Mouse (Mus musculus): Measurements from ENCODE around the gene Mocs3.

Gene Mocs3

DNA sequence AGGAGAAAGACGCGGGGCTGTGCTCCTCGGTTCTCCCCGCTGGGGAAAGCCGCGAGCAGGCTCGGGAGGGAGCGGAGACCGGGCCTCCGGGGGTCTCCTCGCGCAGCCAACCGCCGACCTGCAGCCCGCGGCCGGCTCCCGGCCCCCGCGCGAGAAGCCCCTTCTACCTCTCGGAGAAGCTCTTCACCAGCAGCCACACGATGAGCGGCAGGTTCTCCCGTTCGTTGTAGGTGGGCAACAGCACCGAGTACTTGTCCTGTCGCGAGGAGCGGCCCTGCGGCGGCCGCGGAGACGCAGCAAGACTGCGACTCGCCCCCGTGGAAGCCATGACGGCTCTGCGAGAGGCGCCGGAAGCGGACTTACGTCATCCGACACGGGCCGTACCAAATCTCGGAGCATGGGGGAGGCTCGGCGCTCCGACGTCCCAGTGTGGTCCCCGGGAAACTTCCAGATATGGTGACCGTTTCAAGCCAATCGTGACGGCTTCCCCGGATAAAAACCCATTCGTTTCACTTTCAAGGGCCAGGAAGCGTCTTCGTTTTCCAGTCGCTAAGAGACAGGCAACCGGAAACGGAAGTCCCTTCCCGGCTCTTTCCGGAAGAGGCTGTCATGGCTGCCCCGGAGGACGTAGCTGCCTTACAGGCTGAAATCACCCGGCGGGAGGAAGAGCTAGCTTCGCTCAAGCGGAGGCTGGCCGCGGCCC, at the start of gene Mocs3, which contains the start of the genes Gm20716 and Dpm1:
Gene Mocs3, plus strand, starts transcription at position 597 of the 703 bp plus-strand sequence.
Gene Gm20716, minus strand, starts transcription at position 339 of the 703 bp plus-strand sequence.
Gene Dpm1, minus strand, starts transcription at position 566 of the 703 bp plus-strand sequence.
- peak; percentile 87 for DNase-seq

DNA sequence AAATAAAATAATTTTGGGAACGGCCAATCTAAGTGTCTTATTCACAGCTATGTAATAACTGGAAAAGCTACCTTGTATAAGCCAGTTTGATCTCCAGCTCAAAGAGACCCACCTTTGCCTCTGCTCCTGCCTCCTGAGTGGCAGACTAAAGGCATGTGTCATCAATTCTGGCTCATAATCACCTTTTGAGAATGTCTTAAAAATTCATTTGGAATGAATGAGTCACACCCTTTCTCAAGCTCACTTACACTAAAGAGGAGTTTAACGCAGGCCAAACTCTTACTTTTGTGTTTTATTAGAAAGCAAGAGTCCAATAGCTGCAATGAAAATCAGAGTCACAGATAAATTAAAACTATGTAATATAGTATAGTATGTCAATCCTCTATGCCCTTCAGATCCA, 38.6 kb upstream of the Mocs3 start:
- no peak for DNase-seq

DNA sequence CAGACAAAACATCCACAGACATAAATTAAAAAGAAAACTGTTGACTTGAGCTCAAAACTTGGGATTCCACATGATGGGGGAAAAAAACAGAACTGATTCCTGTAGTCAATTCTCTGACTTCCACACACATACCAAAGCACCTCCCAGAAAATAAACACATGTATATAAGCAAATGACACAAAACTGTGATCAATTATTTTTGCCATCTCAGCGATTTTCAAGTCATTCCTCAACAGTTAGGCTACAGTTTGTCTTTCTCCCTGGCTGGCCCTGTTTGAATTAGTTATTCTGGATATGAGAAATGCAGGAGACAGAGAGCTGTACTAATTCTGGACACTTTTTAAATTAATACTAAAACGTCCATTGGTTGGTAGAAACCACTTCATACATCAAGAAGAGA, 36.7 kb upstream of the Mocs3 start:
- DNase-seq = no peak

DNA sequence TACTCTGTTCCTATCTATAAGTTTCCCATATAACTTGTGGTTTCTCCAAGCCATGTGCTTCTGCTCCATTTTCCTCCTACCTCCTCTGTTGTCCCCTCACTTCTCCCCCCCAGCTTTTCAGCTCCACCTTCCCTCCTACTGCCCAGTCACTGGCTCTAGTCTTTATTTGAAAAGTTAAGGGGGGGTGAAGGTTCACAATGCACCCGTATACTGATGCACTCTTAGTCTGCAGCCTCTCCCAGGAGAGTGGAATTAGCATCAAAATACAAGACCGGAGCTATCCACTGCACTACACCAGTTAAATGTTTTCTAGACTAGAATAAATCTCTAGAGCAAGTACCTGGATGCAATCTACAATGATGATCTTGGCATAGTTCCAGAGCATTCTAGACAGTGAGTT, 34.7 kb upstream of the Mocs3 start:
- no peak for DNase-seq

DNA sequence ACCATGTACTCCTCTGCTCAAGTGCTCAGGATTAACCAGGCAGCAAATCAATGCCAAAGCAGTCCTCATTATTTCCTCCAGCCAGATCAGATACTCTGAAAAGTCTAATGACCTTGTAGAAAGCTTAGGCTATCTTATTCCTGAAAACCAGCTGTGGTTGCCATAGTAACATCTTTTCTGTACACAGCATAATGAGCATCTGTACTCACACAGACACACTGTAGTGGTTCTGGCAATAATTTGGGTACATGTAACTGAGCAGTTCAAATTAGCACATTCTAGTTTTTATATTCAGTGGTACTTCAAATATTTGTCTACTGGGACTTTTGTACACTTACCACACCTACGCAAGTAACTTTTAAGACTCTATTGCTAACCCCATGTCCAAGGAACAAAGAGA, 32.0 kb upstream of the Mocs3 start:
- DNase-seq = no peak

DNA sequence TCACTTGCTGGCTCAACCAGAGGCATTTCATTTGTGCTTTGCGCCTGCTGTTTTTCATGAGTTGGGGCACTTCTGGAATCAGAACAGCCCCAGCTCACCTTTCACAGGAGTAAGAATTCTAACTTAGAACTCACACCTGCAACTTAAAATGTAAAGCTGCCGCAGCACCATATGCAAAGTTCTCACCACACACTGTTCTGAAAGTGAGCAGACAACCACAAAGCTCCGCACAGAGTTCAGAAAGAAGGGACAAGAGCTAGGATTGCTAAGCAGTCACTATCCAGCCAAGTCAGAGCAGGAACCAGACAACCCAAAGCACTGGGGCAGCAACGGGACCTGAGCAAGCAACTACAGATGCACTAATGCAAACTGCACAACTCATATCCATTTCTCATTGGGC, 30.9 kb upstream of the Mocs3 start:
- DNase-seq = no peak

DNA sequence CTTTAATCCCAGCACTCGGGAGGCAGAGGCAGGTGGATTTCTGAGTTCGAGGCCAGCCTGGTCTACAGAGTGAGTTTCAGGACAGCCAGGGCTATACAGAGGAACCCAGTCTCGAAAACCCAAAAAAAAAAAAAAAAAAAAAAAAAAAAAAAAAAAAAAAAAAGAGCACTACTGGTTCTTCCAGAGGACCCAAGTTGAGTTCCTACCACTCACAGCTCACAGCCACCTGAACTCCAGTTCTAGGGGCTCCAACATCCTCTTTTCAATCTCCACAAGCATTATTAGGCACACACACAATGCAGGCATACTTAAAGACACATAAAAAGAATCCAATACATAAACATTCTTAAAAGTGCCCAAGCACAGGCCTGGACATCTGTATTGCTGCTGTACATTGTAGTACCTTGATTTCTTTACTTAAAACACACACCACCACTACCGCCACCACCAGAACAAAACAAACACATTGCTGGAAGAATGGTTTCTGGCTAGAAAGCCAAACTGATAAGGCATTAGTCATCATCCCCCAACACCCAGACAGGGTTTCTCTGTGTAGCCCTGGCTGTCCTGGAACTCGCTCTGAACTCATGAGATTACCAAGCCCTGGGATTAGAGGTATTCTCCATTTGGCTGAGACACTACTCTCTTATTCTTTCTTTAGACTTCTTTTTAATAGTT, 30.3 kb upstream of the Mocs3 start:
- no peak for DNase-seq

DNA sequence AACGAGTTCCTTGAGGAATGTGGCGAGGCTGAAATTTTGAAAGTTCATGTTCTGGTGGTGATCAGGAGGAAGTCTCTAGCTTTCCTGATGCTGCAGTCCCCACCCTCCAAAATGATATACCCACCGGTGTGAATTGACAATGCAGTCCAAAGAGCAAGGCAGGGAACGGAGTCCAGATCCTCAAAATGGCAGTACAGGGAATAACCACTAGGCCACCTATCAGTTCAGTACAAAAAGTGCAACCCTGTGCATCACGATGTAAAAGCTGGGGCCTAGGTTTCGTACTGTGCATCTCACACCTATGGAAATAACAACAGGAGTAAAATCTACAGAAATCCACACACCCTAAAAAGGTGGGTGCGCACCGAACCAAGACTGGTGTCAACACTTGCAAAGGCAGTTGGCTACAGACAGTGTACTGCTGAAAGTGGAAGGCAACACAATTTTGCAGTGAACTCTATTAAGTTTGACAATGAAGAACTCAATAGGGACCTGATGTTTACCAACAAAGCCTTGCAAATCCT, 25.9 kb upstream of the Mocs3 start:
- DNase-seq = no peak

DNA sequence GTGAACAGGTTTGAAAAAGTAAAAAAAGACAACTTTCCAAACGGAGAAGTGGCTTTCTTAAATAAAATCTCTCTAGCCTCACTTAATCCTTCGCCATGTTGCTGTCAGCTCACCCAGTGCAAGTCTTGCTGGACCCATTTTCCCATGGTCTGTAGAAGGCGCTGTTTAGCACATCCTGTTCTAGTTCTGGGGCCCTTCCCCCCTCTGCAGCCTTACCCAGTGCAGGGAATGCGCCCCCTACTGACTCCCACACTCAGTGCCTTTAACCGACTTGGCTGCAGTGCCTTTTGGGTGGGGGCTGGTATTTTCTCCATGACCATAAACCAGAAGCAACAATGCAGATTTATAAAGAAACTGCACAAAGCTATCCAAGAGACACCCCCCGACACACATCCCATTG, 25.2 kb upstream of the Mocs3 start:
- peak; percentile 95 for DNase-seq

DNA sequence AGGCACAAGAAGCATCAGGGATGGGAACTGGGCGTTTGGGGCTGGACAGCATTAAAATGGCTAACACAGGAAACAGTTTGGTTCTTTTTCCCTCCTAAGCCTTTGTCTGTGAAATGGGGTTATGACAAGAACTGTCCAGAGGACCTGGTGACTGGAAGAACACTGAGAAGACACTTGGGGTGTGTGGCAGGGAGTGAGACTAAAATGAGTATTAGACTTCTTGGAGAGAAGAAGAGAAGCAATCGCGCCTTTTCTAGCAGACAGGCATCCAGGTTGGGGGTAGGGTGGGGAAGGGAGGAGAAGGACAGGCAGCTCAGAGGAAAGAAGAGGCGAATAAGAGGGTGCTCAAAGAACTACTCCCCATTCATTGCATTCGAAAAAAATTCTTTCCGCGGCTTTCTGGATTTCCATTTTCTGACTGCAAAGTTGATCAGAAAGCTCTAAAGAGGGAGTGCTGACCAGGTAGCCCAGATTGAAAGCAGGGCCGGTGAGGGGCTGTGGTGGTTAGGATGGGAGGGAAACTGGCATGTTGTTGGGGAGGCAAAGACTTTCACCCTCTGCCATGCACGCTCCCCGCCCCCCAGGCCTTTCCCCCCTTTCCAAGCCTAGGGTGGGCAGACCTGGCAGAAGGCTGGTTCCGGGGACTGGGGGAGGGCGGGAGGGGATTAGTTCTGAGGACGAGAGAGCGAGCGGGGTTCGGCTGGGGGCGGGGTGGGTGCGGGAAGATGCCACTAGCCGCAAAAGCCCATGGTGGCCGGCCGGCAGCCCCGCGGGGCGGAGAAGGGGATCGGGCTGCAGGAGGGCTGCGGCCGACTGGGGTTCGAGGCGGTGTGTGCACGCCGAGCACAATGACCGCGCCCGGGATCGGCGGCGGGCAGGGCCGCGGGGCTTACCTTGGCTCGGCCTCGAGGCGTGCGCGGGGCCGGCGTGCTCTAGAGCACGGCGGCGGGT, 24.5 kb upstream of the Mocs3 start:
- DNase-seq = peak; percentile 38

DNA sequence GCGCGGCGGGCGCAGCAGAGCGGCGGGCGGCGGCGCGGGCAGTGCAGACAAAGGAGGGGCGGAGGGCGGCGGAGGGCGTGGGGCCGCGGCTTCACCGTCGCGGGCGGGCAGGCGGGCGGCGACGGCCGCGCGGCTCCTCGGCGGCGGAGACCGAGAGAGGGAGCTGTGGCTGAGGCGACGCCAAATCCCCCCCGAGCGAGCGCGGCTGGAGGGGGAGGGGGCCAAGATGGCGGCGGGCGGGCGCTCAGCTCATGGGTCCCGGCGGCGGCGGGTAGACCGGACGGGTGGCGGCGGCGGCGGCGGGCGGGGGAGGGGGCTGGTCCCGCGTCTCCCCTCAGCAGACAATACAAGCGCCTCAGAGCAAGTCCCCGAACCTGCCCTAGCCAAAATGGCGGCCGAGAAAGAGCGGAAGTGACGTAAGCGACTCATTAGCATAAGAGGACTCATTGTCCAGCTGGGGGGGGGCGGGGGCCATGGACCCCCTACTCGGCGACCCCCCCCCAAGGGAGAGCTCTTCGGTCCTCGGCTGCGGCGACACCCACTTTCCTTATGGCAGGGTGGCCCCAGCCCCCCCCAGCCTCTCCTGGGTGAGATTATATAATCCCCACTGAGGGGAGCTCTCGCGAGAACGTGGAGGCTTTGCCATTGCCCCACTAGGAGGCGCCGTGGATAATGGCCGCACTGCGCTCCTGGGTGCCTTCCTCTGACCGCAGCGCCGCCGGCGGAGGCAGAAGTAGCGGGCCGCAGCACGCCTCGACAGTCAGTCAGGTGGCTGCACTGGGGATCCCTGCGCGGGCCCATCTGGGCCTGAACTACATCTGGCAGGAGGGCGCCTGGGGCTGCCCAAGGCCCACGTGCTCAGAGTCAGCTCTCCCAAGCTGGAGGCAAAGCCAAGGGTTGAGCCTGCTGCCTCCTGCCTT, 23.4 kb upstream of the Mocs3 start, which contains the start of gene Adnp:
Gene Adnp, minus strand, starts transcription at position 388 of the 920 bp plus-strand sequence.
- peak; percentile 97 for DNase-seq

DNA sequence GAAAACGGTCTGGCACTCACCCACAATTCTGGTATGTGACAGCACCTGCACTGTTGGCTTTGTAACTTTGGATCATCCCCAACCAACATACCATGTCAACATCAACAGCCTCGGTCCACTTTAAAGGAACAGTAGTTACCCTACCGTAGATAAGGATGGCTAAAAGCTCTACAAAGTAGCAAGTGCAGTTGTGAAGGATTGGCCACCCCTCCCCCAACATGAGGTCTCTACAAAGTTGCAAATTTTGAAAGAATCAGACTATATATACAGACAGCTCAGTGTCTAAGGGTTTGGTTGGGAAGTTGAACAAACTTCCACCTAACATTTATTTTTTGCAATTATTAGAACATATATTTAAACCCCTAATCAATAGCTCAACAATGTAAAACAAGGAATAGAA, 22.5 kb upstream of the Mocs3 start:
- no peak for DNase-seq

DNA sequence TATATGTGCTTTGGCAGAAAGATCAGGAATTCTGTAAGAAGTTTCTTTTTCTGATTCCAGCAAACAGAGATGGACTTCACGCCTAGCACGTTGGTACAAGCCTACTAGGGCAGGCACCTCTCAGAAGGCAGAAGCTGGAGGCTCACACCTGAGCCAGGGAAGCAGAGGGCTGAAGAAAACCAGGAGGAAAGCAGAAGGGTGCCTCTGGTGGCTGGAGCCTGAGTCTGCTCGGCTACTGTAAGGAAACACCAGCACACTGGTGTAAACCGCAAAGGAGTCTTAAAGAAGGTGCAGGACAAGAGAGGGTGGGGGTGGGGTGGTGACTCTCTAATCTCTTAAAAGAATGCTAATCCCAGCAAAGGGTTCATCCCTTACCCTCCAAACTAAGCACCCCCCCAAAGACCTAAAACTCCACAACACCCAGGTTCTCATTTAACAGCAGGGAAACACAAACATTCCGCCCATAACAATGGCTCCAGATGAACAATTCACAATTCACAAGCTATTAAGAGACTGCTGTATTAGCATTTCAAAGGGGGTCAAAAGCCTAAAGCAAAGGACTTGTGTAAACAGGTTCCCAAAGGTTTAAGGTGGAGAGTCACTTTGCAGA, 16.5 kb upstream of the Mocs3 start:
- DNase-seq = no peak

DNA sequence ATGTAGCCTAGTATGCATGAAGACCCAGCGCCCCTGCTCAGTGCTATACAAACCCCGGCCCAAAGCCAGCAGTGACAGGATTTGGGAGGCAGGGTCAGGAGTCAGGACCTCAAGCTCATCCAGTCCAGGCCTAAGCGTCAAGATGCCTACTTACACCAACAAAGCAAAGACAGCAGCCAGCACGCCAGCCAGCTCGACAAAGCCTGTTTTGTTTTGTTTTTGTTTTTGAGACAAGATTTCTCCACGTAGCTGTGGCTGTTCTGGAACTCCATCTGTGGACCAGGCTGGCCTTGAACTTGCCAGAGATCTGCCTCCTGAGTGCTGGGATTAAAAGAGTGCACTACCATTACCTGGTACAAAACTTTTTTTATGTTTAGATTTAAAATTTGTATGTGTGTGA, 7.1 kb upstream of the Mocs3 start:
- no peak for DNase-seq

DNA sequence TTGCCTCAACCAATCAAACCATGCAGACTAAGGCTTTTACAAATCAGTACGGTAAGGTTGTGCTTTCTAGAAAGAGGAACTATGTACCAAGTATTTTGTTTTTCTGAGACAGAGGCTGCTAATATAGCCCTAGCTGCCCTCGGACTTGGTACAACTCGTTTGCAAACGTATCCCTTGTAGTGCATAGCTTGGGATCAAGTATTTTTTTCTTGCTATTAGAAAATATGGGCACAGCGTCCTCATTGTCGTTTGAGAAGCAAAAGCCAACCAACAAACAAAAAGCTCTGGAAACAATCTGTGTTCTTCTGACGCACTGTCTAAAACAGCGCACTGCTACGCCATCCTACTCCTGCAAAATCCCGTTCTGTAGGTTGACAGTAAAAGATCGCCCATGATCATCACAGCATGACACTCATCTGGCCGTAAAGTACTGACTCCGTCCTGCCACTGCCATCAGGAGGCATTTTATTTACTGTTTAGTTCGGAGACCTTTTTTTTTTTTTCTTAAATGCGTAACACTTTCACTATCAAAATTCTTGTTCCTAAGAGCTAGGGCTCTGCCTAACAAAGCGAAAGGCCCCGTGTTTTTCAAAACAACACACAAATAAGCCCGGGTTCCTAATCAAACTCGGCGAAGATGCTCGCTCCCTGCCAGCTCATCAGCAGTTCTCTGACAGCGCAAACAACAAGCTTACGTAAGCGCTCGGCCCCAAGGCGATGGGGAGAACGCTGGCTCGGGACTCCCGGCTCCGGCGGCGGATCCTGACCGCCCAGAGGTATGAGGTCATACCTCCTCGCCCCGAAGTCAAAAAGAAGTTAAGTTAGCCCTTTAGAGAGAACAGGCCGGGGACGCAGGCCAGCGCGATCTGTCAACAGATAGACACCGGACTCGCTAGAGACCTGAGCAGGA, 1.1 kb upstream of the Mocs3 start:
- peak; percentile 32 for DNase-seq

DNA sequence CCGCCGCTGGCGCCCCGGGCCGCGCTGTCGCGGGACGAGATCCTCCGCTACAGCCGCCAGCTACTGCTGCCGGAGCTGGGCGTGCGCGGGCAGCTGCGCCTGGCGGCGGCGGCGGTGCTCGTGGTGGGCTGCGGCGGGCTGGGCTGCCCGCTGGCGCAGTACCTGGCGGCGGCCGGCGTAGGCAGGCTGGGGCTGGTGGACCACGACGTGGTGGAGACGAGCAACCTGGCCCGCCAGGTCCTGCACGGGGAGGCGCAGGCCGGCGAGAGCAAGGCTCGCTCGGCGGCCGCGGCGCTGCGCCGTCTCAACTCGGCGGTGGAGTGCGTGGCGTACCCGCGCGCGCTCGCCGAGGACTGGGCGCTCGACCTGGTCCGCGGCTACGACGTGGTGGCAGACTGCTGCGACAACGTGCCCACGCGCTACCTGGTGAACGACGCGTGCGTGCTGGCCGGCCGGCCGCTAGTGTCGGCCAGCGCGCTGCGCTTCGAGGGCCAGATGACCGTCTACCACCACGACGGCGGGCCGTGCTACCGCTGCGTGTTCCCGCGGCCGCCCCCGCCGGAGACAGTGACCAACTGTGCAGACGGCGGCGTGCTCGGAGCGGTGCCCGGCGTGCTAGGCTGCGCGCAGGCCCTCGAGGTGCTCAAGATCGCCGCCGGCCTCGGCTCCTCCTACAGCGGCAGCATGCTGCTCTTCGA, 500 bp downstream of the Mocs3 start:
- DNase-seq = peak; percentile 54

DNA sequence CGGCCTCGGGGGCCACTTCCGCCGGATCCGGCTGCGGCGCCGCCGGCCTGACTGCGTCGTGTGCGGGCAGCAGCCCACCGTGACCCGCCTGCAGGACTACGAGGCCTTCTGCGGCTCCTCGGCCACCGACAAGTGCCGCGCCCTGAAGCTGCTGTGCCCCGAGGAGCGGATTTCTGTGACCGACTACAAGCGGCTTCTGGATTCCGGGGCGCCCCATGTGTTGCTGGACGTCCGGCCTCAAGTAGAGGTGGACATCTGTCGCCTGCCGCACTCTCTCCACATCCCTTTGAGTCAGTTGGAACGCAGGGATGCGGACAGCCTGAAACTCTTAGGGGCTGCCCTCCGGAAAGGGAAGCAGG, 1.0 kb downstream of the Mocs3 start:
- DNase-seq = no peak

DNA sequence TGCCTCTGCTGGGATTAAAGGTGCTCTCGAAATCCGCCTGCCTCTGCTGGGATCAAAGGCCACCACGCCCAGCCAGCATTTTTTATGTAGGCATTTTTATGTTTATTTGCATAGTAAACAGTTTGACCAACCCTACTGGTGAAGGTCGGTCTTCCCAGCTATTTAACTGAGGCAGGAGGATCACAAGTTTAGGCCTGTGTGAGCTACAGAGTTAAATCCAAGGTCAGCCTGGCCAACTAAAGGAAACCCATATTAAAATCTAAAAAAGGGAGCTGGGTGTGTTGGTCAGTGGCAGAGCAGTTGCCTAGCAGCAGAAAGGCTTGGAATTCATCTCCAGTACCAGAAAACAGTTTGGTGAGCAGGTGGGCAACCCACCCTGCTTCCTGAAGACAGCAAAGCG, 2.9 kb downstream of the Mocs3 start:
- DNase-seq = no peak

DNA sequence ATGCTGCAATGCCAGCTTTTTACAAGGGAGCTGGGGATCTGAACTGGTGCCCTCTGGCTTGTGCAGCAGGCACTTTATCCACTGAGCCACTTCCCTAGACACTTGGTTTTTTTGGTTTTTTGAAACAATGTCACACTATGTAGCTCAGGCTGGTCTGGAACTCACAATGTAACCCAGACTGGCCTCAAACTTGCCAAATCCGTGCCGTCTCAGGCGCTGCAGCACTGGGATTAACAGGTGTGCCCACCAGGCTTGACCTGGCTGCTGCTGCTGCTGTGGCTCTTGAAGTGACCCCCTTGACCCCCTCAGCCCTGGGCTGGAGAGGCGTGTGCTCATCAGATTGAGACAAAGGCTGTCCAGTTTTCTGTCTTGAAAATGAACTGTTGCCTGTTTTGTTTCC, 7.9 kb downstream of the Mocs3 start:
- no peak for DNase-seq

DNA sequence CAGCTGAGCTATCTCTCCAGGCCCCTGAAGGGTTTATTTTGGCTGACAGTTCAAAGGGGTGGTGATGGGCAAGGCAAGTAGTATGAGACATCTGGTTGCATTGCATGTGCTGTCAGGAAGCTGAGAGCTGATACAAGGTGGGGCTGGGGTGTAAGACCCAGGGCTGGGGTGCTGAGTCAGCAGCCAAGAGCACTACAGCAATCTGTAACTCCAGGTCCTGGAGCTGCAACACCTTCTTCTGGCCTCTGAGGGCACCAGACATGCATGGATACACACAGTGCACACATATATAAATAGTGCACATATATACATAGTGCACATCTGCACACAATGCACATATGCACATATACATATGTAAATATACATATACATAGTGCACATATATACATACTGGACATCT, 12.4 kb downstream of the Mocs3 start:
- DNase-seq = no peak
